Mouse (Mus musculus): ENCODE data around the gene Pcnt.

DNA sequence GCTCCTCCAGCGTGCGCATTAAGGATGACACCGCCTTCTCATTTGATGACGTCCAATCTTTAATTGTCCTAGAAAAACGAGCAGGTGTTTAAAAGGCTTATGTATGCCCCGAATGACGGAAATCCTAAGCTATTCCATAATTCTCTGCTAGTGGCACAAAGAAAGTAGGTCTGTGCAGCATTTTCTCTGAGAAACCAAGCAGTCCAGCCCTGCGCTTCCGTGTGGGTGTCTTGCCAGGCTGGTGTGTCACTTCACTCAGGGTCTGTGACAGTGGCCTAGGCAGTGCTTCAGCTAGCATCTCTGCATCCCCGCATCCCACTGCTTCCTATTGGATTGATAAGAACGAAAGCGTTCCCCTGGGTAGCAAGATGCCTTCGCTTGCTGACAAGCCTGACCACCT, 73.8 kb downstream of the Pcnt start:
- TF ChIP-seq CTCF (IDR thresholded peaks at IDR 0.05): no peak
- TF ChIP-seq POLR2A (IDR thresholded peaks at IDR 0.05; ENCODE audit: insufficient read depth, low read depth, low read length): no peak

All from heart, adult 2 months (tissue).